Mouse (Mus musculus) myocyte (in vitro differentiated cells): ENCODE measurements around the gene Gm11020. TPM values are rescaled to one million over a fixed set of nuclear protein-coding genes. Genes with fewer than 3 reads are reported as not detected.

ENCODE experiments used
- H3K27me3 ChIP-seq: one replicate; pipeline ENCODE4 v1.6.1; 2011; ENCODE audit not compliant: control insufficient read depth, insufficient read depth, insufficient read length
- H3K36me3 ChIP-seq: one replicate; pipeline ENCODE4 v1.6.1; 2011; ENCODE audit not compliant: control insufficient read depth, insufficient read depth
- H3K4me2 ChIP-seq: one replicate; pipeline ENCODE4 v1.6.1; 2011; ENCODE audit warnings: low read depth, control low read depth
- H3K4me3 ChIP-seq: one replicate; pipeline ENCODE4 v1.5.1; 2011; ENCODE audit warnings: mild to moderate bottlenecking, control low read depth, moderate library complexity
- H3K79me2 ChIP-seq: one replicate; pipeline ENCODE4 v1.6.1; 2011; ENCODE audit not compliant: control insufficient read depth, insufficient read depth
- H3ac ChIP-seq: one replicate; pipeline ENCODE4 v1.6.1; 2011; ENCODE audit not compliant: control insufficient read depth, insufficient read length
- CEBPB ChIP-seq: IDR thresholded peaks from 2 replicates; pipeline ENCODE4 v1.6.1; 2011; ENCODE audit warnings: mild to moderate bottlenecking, moderate library complexity; ENCODE audit not compliant: poor library complexity, insufficient read depth, severe bottlenecking
- E2F4 ChIP-seq: IDR thresholded peaks from one replicate; pipeline ENCODE4 v1.6.1; 2011; ENCODE audit warnings: mild to moderate bottlenecking, control low read depth, moderate library complexity; ENCODE audit not compliant: insufficient read depth
- MAX ChIP-seq: IDR thresholded peaks from one replicate; pipeline ENCODE4 v1.6.1; 2011; ENCODE audit warnings: low read depth, mild to moderate bottlenecking, control low read depth
- MYOD1 ChIP-seq, 3 experiments: IDR thresholded peaks; one replicate each; pipeline ENCODE4 v1.6.1; 2011; ENCODE audit warnings: control low read depth in 2 of 3, low read depth in 2 of 3, mild to moderate bottlenecking in 2 of 3, moderate library complexity in 1 of 3; ENCODE audit not compliant: insufficient read length in 2 of 3, control insufficient read depth in 1 of 3
- MYOG ChIP-seq, 3 experiments: IDR thresholded peaks; one replicate each; pipeline ENCODE4 v1.6.1; 2011; ENCODE audit warnings: control low read depth in 2 of 3, low read depth in 2 of 3, mild to moderate bottlenecking in 2 of 3; ENCODE audit not compliant: insufficient read length in 2 of 3, control insufficient read depth in 1 of 3, insufficient read depth in 1 of 3
- POLR2A ChIP-seq: IDR thresholded peaks from one replicate; pipeline ENCODE4 v1.6.1; 2011; ENCODE audit warnings: low read depth, mild to moderate bottlenecking, control low read depth, moderate library complexity; ENCODE audit not compliant: insufficient read length
- POLR2AphosphoS2 ChIP-seq: IDR thresholded peaks from one replicate; pipeline ENCODE4 v1.6.1; 2011; ENCODE audit warnings: low read depth, control low read depth; ENCODE audit not compliant: insufficient read length
- REST ChIP-seq: IDR thresholded peaks from one replicate; pipeline ENCODE4 v1.6.1; 2011; ENCODE audit warnings: mild to moderate bottlenecking, control low read depth, moderate library complexity; ENCODE audit not compliant: insufficient read depth, insufficient read length
- SRF ChIP-seq: IDR thresholded peaks from one replicate; pipeline ENCODE4 v1.6.1; 2011; ENCODE audit warnings: low read depth; ENCODE audit not compliant: control insufficient read depth, insufficient read length
- TCF12 ChIP-seq: IDR thresholded peaks from one replicate; pipeline ENCODE4 v1.6.1; 2011; ENCODE audit warnings: mild to moderate bottlenecking, control low read depth; ENCODE audit not compliant: poor library complexity, insufficient read depth, severe bottlenecking
- TCF3 ChIP-seq: IDR thresholded peaks from one replicate; pipeline ENCODE4 v1.6.1; 2011; ENCODE audit warnings: low read depth, control low read depth; ENCODE audit not compliant: insufficient read length
- USF1 ChIP-seq: IDR thresholded peaks from one replicate; pipeline ENCODE4 v1.6.1; 2011; ENCODE audit warnings: low read depth, mild to moderate bottlenecking, control low read depth, moderate library complexity
- polyA plus RNA-seq: library from polyadenylated mRNA; unstranded; fragments of >200 nt; fragmentation: generic; extraction: Trizol; gene quantifications from one replicate; pipeline ENCODE4 v1.2.1, GENCODE M21; 2012; ENCODE audit warnings: missing spikeins

The Gm11020 gene
- polyA plus RNA-seq, 1 experiment, result not detected

DNA sequence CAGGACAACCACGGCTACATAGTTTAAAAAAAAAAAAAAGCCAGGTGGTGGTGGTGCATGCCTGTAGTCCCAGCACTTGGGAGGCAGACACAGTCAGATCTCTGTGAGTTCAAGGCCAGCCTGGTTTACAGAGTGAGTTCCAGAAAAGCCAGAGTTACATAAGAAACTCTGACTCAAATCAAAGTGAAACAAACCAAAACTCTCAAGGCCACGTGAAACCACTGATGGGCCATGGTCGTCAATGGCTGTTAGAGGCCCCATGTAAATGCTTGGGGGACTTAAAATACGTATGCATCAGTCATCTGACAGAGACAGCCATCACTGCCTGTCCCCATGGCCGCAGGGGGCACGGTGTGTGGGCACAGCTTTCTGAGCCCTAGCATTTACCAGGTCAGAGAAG is 49.8 kb downstream of the Gm11020 start:
- H3K27me3 ChIP-seq, result no peaks in the 10 kb centered on the region
- H3K79me2 ChIP-seq, result peaks cover under 1% of the 10 kb centered on the region
- H3K4me2 ChIP-seq, result no peak overlapping the region
- H3K36me3 ChIP-seq, result no peaks in the 10 kb centered on the region
- no peak overlapping the region for H3ac ChIP-seq
- TF ChIP-seq CEBPB (no peak), E2F4 (no peak), MYOG (IDR thresholded peaks at IDR 0.05; ENCODE audit: control insufficient read depth in 1 of 3, insufficient read depth in 1 of 3, insufficient read length in 2 of 3, low read depth in 2 of 3) (no peak), MYOD1 (IDR thresholded peaks at IDR 0.05; ENCODE audit: control insufficient read depth in 1 of 3, insufficient read length in 2 of 3, low read depth in 2 of 3) (no peak), USF1 (no peak), TCF12 (no peak), TCF3 (no peak), POLR2AphosphoS2 (no peak), MAX (no peak), POLR2A (no peak), SRF (no peak), REST (no peak)
- no peak overlapping the region for H3K4me3 ChIP-seq

Other genes with a start within 250 kb of the Gm11020 start
- gene Cdh5, start 219.9 kb upstream of the Gm11020 start, polyA plus RNA-seq, result 0.11 TPM
- gene Bean1, start 151.1 kb upstream of the Gm11020 start, polyA plus RNA-seq, result 0.34 TPM
- 10.3 TPM for gene Tk2, start 73.0 kb upstream of the Gm11020 start, polyA plus RNA-seq
- 12.2 TPM for gene Cklf, start 70.7 kb upstream of the Gm11020 start, polyA plus RNA-seq
- not detected for gene Cmtm2a, start 28.4 kb upstream of the Gm11020 start, polyA plus RNA-seq
- not detected for gene Gm45711, start 11.5 kb upstream of the Gm11020 start, polyA plus RNA-seq
- gene Cmtm1, start 11.4 kb upstream of the Gm11020 start, polyA plus RNA-seq, result not detected
- not detected for gene Cmtm2b, start 663 bp downstream of the Gm11020 start, polyA plus RNA-seq
- 28.6 TPM for gene Cmtm3, start 17.8 kb downstream of the Gm11020 start, polyA plus RNA-seq
- gene Cmtm4, start 74.2 kb downstream of the Gm11020 start, polyA plus RNA-seq, result 5.5 TPM
- 45.0 TPM for gene Dync1li2, start 121.5 kb downstream of the Gm11020 start, polyA plus RNA-seq
- not detected for gene Terb1, start 188.3 kb downstream of the Gm11020 start, polyA plus RNA-seq
- gene Nae1, start 213.1 kb downstream of the Gm11020 start, polyA plus RNA-seq, result 15.4 TPM
- gene Car7, start 213.1 kb downstream of the Gm11020 start, polyA plus RNA-seq, result 0.64 TPM